Mouse (Mus musculus) thymus, postnatal 10 days (tissue): ENCODE data around the gene Cnga3.

Experiments
- DNase-seq, 2 experiments: peaks; one replicate each; pipeline ENCODE4 v3.0.0; 2021; ENCODE audit warnings: low spot score in 2 of 2

Cnga3 gene

DNA sequence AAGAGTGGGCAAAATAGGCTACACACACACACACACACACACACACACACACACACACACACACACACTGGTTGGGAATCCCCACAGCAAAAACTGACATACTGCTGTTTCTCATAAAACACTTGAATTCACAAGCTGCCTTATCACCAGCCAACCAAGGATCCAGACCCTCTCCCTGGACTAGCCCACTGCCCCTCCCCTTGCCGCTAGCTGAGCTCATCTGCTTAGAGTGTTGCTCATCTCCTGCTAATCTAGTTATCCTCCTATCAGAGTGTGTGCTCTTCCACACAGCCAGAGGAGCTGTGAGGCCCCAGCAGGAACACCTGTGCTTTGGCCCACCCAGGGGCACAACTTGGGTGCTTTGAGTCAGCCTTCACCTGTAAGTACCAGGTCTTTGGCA, at the start of gene Cnga3:
TSS of gene Cnga3 (plus strand) at position 291 of the 400 bp plus-strand sequence.
- DNase-seq: no peak

- no peak for DNase-seq
These were observed 48.2 kb upstream of the Cnga3 start for GRCm38 (mm10) chr1:37166066-37166465.

GRCm38 (mm10) chr1:37167918-37168317, 46.3 kb upstream of the Cnga3 start:
- no peak for DNase-seq

DNA sequence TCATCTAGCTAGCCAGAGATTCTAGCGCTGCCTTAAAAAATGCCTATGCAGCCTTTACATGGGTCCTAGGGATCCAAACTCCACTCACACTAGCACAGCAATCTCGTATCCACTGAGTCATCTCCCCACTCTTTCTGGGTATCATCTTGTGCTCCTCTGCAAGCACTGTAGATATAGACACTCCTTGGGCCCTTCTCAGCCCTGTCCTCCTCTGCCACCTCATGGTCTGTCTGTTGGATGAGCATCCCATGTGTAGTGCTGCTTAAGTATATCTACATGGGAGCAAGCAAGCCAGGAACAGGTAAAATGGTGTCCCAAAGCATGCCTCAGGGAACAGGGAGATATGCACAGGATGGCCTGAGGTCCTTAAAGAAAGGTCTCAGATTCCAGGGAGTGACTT, 36.4 kb upstream of the Cnga3 start:
- no peak for DNase-seq

DNA sequence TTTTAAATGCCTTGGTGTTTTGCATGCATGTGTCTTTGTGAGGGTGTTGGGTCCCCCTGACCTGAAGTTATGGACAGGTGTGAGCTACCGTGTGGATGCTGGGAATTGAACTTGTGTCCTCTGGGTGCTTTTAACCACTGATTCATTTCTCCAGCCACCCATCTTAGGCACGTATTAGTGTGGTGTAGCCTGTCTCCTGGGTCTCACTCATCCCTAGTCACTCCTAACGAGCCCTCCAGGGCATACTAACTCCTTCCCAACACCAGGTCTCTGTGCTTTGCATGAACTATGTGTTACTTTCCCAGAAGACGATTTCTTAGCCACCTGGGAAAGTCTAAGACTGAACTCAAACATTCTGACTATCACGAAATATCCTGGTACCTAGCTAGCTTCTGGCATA, 34.4 kb upstream of the Cnga3 start:
- no peak for DNase-seq

DNA sequence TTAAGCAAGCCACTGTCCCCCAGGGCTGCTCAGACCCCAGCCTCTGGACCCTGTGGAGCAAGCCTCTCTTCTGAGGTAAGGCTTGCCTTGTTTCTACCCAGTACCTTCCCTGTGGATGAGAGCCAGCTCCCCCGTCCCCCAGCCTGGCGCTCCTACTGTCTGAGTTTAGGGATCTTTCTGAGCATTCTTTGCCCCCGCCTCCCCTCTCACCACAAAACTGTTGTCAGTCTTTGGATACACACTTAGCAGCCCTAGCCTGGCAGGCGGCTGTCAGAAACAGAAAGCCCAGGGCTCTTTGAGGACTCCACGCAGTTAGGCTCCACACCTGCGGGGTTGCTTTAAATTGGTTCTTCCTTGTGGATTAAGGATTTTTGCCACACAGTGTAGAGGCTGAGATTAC, 27.2 kb upstream of the Cnga3 start:
- DNase-seq: no peak

GRCm38 (mm10) chr1:37194607-37195006, 19.6 kb upstream of the Cnga3 start:
- no peak for DNase-seq

DNA sequence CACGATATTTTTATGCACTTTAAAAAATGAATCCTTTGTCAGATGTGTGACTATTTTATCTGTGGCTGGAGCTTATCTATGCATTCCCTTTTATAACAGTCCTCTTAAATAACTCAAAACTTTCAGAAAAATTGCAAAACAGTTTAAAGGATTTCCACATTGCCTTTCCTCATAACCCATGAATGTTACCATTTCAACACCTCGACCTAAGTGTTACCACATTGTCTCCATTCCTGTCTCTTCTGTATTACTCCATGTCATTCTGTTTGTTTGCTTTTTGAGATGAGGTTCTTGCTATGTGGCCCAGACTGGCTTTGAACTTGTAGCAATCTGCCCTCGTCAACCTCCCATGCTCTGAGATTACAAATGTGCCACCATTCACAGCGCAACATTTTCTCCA, 12.8 kb upstream of the Cnga3 start:
- no peak for DNase-seq

GRCm38 (mm10) chr1:37207743-37208142, 6.5 kb upstream of the Cnga3 start:
- no peak for DNase-seq

DNA sequence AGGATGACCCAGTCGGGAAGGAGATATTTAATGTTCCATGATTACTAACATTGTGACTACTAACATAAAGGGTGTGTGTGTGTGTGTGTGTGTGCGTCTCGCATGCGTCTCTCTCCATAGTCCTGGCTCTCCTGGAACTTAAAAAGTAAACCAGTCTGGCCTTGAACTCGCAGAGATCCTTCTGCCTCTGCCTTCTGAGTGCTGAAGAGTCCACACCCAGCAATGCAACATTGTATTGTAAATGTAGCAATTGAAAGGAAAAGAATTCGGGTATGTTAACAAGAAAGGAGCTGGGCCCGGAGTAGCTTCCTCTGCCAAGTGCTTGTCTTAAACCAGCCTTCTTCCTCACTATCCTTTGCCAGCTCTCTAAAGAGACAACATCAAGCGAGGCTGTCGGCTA, 1.9 kb upstream of the Cnga3 start:
- DNase-seq: no peak

DNA sequence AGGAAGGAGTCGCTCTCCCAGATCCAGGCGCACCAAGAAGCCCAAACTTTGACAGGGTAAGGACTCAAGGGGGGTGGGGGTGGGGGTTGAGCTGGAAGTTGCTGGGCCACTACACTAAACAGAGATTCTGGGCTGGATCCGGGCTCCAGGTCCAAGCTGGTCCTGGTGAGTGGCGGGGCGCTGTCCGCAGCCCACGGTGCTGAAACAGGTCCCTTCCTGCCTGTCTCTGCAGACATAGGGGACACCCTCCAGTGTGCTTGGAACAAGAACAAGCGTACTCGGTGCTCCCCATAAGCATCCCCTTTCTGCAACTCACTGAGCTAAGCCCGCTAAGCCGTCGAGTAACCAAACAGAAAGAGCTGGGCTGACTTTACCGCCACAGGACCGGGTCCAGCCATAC, 4.2 kb downstream of the Cnga3 start:
- peak in 1 of 2 experiments; percentile 38 for DNase-seq

DNA sequence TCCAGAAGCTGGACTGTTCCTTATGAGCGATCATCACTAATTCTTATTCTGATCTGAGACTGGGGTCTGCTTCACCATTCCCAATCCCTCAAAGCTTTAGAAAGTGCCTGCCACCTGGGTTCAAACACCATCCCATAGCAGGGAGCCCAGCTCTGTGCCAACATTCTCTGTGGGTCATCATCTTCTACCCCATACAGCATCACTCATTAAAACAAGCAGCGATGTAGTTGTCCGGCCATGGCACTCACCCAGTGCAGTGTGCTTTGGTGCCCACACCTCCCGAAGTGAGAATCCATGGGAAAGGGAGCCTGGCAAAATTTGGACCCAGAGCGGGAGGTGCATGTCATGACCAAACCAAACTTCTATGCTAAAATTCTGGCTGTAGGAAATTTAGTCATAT, 5.4 kb downstream of the Cnga3 start:
- DNase-seq: no peak

DNA sequence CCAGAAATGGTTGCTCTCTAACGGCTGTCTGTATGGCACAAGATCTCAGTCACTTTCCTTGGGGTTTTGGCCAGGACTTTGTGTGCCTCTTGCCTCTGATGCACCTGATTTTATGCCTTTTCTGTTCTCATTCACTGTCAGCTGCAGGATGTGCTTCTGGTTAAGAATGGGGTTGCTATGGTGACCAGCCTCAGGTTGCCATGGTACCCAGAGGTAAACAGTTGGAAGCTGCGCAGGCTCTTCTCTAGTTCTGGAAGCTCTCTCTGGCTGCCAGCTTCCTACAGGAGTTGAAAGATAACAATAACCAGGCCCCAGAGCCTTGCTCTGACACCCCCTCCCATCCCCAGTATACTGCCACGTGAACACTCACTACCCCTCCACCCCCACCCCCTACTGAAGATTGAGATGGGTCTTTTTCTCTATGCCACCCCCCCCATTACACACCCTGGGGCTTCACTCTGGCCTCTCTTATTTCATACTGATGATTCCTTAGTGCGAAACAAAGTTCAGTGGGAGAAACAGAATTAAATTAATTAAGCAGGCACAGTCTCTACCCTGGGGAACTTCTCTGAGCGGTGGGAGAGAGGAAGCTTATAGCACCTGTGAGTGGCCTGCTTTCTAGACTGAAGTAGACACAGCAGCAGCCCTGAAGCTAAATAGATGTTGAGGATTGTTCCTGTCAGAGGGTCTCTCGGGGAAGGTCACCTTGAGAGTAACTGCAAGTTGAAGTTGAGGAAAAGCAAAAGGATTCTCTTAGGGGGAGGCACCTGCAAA, 6.1 kb downstream of the Cnga3 start:
- DNase-seq: no peak

DNA sequence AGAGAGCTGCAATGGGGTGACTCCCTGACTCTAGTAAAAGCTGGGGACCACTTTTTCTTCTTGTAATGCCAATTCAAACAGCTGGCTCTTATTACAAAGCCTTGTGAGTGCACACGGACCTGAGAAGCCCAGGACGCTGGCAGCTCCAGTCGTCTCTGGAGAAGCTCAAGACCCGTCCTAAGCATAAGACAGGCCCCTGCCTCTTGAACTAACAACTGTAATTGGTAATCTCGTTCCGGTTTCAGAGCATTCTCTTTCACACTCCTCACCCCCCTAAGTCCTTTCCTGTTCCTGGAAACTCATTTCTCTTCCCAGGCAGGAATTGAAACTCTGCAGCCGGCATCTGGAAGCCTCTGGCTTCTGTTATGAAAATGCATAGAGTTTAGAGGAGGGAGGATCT, 7.8 kb downstream of the Cnga3 start:
- DNase-seq: no peak

DNA sequence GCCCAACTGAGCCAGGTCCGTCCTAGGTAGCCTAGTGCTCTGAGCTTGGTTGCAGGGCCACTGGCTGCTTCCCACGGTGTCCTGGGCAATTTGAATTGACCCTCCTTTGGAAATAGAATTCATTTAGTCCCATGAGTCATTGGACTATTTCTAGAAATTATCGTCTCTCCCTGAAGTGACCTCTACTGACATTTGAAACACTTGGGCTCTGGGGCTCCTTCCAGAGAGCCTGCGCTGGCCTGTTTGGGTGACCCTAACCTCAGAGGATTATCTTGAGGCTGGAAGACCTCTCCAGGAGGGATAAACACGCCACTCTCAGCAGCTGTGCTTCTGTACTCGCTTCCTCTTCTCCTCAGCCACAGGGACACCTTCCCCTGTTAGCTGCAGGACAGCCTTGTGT, 16.2 kb downstream of the Cnga3 start:
- no peak for DNase-seq

DNA sequence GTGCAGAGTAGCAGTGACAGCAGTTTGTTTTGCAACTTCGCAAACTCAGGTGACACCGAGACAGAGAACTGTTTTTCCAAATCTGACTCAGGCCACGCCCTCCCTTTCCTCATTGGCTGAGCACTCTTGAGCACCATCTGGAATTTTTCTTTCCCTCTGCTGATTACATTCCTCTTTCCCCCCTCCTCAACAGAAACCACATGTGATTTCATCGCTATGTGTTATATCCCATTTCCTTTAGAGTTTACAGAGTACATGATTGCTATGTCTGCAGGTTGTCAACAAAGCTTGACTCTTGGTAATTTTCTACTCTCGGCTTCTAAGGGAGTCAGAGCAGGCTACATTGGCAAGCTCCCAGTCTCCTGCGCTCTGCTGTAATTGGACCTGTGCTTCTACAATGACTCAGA, 17.1 kb downstream of the Cnga3 start:
- DNase-seq: no peak

DNA sequence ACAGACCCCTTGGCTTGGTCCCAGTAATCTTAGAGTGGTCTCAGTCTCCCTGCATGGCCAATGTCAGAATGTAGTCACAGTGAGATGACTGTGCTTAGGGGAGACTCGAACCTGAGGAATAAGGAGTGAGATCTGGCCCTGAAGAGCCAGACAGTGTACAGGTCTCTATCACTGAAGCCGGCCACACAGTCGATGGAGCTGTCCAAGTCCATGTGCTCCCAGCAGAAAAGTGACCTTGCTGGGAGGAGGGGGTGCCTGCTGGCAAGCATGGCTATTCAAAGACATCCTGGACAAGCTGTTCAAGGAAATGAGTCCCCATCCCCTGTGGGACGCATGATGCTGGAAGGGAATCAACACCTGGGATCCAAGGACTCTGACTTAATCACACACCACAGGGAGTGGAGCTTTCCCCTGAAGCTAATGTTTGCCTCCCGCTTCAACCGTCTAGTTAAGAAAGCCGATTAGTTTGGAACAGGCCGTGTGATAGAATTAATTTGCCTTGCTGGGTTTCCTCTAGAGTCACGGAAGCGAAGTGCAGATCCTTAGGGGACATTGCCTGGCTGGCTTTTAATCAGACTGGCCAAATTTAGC, 24.9 kb downstream of the Cnga3 start:
- DNase-seq: no peak

DNA sequence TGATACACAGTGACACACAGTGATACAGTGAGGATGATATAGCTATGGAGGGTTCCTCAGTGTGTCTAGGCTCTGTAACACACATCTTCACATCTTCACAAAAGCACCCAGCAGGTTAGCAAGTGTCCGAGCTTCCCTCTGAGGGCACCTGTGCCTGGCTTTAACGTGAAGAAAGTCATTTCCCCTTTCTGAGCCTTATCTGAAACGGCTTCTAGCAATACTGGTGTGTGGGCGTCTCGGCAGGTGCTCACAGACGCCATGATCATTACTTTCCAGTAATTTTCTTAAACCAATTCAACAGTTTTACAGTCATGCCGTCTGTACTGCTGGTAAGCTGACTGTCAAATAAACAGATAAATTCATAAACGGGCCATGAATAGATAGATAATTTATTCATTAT, 28.0 kb downstream of the Cnga3 start:
- no peak for DNase-seq

- no peak for DNase-seq
These were observed 32.2 kb downstream of the Cnga3 start for GRCm38 (mm10) chr1:37246476-37246875.

GRCm38 (mm10) chr1:37248406-37248805, 34.2 kb downstream of the Cnga3 start:
- no peak for DNase-seq

DNA sequence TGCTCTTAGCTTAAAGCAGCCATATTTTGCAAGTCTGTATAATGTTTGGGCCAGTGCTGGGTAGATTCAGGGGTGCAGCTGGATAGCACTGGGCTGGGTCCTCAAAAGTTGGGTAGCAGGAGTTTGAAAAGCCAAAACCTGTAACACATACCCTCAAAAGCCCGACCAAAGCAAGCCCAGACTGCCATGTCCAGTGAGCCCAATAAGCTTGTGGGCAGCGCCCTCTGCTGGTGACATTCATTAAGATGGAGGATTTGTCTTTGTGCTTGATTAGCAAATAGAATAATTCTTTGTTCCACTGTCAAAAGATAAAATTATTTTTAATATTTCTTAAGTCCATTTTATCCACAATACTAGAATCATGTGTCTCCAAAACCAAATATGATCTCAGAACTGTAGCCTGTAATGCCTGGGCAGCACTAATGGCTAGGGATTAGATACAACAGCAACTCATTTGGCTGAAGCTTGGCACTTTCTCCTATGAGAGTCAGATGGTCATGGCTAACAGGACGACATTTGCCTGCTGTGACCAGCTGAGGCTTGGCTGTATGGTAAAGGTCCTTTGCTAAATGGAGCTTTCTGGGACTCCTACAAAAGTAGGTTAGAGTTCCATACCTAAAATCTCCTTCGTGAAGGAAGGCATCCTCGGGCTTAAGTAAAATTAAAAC, 36.5 kb downstream of the Cnga3 start:
- peak; percentile 47 to 77 for DNase-seq

DNA sequence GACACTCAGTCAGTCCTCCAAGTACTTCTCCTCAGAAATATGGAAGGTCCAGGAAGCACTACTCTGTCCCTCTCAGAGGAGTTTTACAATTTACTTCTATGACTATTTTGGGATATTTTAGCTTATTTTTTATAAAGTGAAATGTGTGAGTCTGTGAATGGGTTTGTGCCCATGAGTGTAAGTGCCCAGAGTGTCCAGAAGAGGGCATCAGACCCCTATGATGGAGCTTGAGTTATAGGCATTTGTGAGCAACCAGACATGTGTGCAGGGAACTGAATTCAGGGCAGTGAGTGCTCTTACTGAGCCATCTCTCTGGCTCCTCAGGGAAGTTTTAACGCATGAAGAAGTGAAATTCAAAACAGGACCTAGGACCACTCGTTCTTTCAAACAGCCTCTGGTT, 44.2 kb downstream of the Cnga3 start:
- DNase-seq: no peak

DNA sequence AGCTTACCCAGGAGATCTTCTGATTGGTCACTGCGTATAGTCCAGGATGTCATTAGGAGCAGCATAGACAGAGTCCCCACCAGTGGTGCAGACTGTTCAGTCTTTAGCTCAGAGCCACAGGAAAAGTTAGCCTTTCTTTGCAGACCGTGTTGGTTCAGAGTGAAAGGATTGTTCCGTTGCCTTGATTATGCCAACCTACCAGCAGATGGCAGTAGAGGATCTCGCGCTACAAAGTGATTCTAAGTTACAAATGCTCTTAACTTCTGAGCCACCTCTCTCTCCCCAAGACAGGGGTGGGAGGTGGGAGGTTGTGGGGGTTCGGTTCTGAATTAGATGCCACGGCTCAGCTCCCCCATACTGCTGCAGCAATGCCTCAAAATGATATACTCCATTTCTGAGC, 58.2 kb downstream of the Cnga3 start:
- peak; percentile 22 to 72 for DNase-seq
